15 mouse cellular contexts compared by ENCODE assay signal in the genomic region with DNA sequence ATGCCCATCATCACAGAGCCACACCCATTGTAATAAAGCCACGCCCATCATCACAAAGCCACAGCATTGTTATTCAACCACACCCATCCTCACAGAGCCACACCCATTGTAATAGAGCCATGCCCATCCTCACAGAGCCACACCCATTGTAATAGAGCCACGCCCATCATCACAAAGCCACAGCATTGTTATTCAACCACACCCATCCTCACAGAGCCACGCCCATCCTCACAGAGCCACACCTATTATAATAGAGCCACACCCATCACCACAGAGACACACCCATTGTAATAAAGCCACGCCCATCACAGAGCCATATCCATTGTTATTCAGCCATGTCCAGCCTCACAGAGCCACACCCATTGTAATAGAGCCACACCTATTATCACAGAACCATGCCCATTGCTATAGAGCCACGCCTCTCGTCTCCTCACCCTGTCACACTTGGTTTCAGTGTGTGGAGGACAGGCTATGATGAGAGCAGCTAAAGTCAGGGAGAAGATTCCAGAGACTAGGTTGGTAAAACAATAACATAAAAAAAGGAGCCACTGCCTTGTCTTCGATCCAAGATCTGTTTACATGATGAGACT.
"Had no signal": no experiment of that assay in that cellular context is flagged by ENCODE, and none has a peak within 500 bp of the region (broad histone marks: within the 10 kb centered on the region; RNA-seq: fewer than 3 reads in every experiment).

No protein-coding gene starts in this region.

- ATAC-seq: liver, embryonic 12.5 days had no signal

- H3K4me2 ChIP-seq: liver, embryonic 12.5 days; lung, embryonic 15.5 days; neural tube, embryonic 15.5 days had no signal

- DNase-seq: kidney, adult 11 months; kidney, adult 9 months; kidney, postnatal 36 days; lung, postnatal 4 days; midbrain, embryonic 14.5 days; right cerebral cortex, adult 18-20 months; right cerebral cortex, postnatal 25 days; thymus, adult 2 months; thymus, postnatal 25 days had no signal

- H3K4me3 ChIP-seq: limb, embryonic 10.5 days; liver, embryonic 12.5 days; lung, embryonic 15.5 days; myocyte; neural tube, embryonic 15.5 days had no signal

- H3K4me1 ChIP-seq: liver, embryonic 12.5 days; lung, embryonic 15.5 days had no signal

- H3K9me3 ChIP-seq: limb, embryonic 10.5 days; lung, embryonic 15.5 days; neural tube, embryonic 15.5 days had no signal

- H3K36me3 ChIP-seq: limb, embryonic 10.5 days; liver, embryonic 12.5 days; lung, embryonic 15.5 days; neural tube, embryonic 15.5 days had no signal

- H3K27ac ChIP-seq: kidney, postnatal 0 days; limb, embryonic 10.5 days; liver, embryonic 12.5 days; lung, embryonic 15.5 days; neural tube, embryonic 15.5 days had no signal

- H3K27me3 ChIP-seq: liver, embryonic 12.5 days; lung, embryonic 15.5 days; neural tube, embryonic 15.5 days had no signal

- H3K9ac ChIP-seq: liver, embryonic 12.5 days; lung, embryonic 15.5 days; neural tube, embryonic 15.5 days had no signal
